Comparison of ENCODE assay signal across 9 mouse cellular contexts in genomic region chr3:142294616-142295286, GRCm38 (mm10).
DNase-seq lines count a peak whose midpoint lies in the region; ATAC-seq and TF ChIP-seq lines count a peak whose summit lies in the region.
"Had no signal": no experiment of that assay in that cellular context is flagged by ENCODE, and none has a peak within 500 bp of the region (broad histone marks: within the 10 kb centered on the region; RNA-seq: fewer than 3 reads in every experiment).

No protein-coding gene starts in this region.

- H3K4me2 ChIP-seq in hindbrain, embryonic 11.5 days (replicated peaks; ENCODE audit: low read depth, low read length) = no peak overlapping the region
- H3K4me2 ChIP-seq in CH12.LX (ENCODE audit: insufficient read depth, low read depth, poor library complexity, severe bottlenecking) = no peak overlapping the region
- H3K4me2 ChIP-seq in hindbrain, embryonic 14.5 days (replicated peaks) = no peak overlapping the region
- H3K4me2 ChIP-seq in liver, postnatal 0 days (ENCODE audit: low read depth, low read length) = no peak overlapping the region

- in situ Hi-C loops in CH12.LX (cut with MboI; ENCODE audit: low pct_ligation_motif_present, low pct_unique_long_range_greater_than_20kb, low sequenced_read_pairs) = loop anchor here (5.0 to 25.0 kb wide), 2 partner anchors 178 to 418 kb away; partner anchors contain the start of gene Kyat3

- TF ChIP-seq POLR2A in CH12.LX (IDR thresholded peaks at IDR 0.05; ENCODE audit: low read depth, low read length) = no peak

- 32% methylated on average over 7 of the region's 7 CpGs for WGBS in hindbrain, embryonic 11.5 days
- WGBS in hindbrain, embryonic 10.5 days = 34% methylated on average over 7 of the region's 7 CpGs
- WGBS in hindbrain, embryonic 14.5 days = 24% methylated on average over 7 of the region's 7 CpGs
- 25% methylated on average over 7 of the region's 7 CpGs for WGBS in liver, postnatal 0 days (ENCODE audit: insufficient replicate concordance)

- no peak; the same call in none of the 2 replicates for TF ChIP-seq RAD21 in CH12.LX (IDR thresholded peaks at IDR 0.05; ENCODE audit: low read depth, low read length)

- ATAC-seq in hindbrain, embryonic 11.5 days (ENCODE audit: low FRiP score) = peak; percentile 66; the same call in 1 of the 2 replicates
- peak; percentile 62 for ATAC-seq in hindbrain, embryonic 14.5 days (ENCODE audit: low FRiP score)
- ATAC-seq in liver, postnatal 0 days = peak; percentile 76

- H3K79me2 ChIP-seq in CH12.LX (replicated peaks; ENCODE audit: control insufficient read depth, extremely low read depth, insufficient read depth, poor library complexity, severe bottlenecking) = no peaks in the 10 kb centered on the region

- no peak overlapping the region for H3K4me3 ChIP-seq in hindbrain, embryonic 11.5 days (ENCODE audit: low read depth, low read length)
- no peak overlapping the region for H3K4me3 ChIP-seq in hindbrain, embryonic 10.5 days
- no peak overlapping the region for H3K4me3 ChIP-seq in CH12.LX (replicated peaks in 1 of 3; ENCODE audit: low read depth in 2 of 3, low read length in 2 of 3, poor library complexity in 1 of 3)
- H3K4me3 ChIP-seq in hindbrain, embryonic 14.5 days (replicated peaks; ENCODE audit: low read length) = no peak overlapping the region
- H3K4me3 ChIP-seq in liver, postnatal 0 days (ENCODE audit: low read depth, low read length) = no peak overlapping the region
- H3K4me3 ChIP-seq: myocyte had no signal

- dilution Hi-C loops in CH12.LX (cut with MboI; ENCODE audit: extremely low pct_ligation_motif_present, extremely low pct_unique_long_range_greater_than_20kb, low sequenced_read_pairs) = no loop called here

- no peaks in the 10 kb centered on the region for H3K4me1 ChIP-seq in hindbrain, embryonic 11.5 days (replicated peaks; ENCODE audit: control insufficient read depth, insufficient read depth, low read length)
- H3K4me1 ChIP-seq in hindbrain, embryonic 10.5 days (replicated peaks) = no peaks in the 10 kb centered on the region
- peaks cover 3 to 17% of the 10 kb centered on the region in 2 experiments for H3K4me1 ChIP-seq in CH12.LX (ENCODE audit: control insufficient read depth in 1 of 2, insufficient read depth in 2 of 2)
- H3K4me1 ChIP-seq in hindbrain, embryonic 14.5 days (replicated peaks; ENCODE audit: control insufficient read depth, insufficient read depth, low read length) = no peaks in the 10 kb centered on the region
- H3K4me1 ChIP-seq in liver, postnatal 0 days (ENCODE audit: insufficient read depth) = no peaks in the 10 kb centered on the region

- TF ChIP-seq CTCF in CH12.LX (conservative IDR thresholded peaks at IDR 0.05 in 1 of 2, IDR thresholded peaks at IDR 0.05 in 1 of 2; ENCODE audit: low read depth in 2 of 2, low read length in 2 of 2) = peak; percentile 61 to 100
- peak; percentile 83 for TF ChIP-seq CTCF in liver, postnatal 0 days (IDR thresholded peaks at IDR 0.05; ENCODE audit: low read depth)

- no peak overlapping the region for H3K9ac ChIP-seq in hindbrain, embryonic 11.5 days (ENCODE audit: low read depth, low read length)
- no peak overlapping the region for H3K9ac ChIP-seq in CH12.LX (ENCODE audit: insufficient read depth, low read depth)
- H3K9ac ChIP-seq in hindbrain, embryonic 14.5 days = no peak overlapping the region
- H3K9ac ChIP-seq in liver, postnatal 0 days (replicated peaks) = no peak overlapping the region

- H3K9me3 ChIP-seq in hindbrain, embryonic 11.5 days (ENCODE audit: control insufficient read depth, low read length) = no peaks in the 10 kb centered on the region
- H3K9me3 ChIP-seq in hindbrain, embryonic 10.5 days = no peaks in the 10 kb centered on the region
- no peaks in the 10 kb centered on the region for H3K9me3 ChIP-seq in CH12.LX (replicated peaks; ENCODE audit: low read length)
- no peaks in the 10 kb centered on the region for H3K9me3 ChIP-seq in hindbrain, embryonic 14.5 days (ENCODE audit: control insufficient read depth, low read length)
- no peaks in the 10 kb centered on the region for H3K9me3 ChIP-seq in liver, postnatal 0 days (ENCODE audit: low read length)

- no peaks in the 10 kb centered on the region for H3K36me3 ChIP-seq in hindbrain, embryonic 11.5 days (ENCODE audit: control insufficient read depth, insufficient read depth, low read length)
- no peaks in the 10 kb centered on the region for H3K36me3 ChIP-seq in hindbrain, embryonic 10.5 days
- H3K36me3 ChIP-seq in CH12.LX (replicated peaks in 1 of 2; ENCODE audit: control insufficient read depth in 1 of 2, insufficient read depth in 1 of 2, low read length in 1 of 2) = peaks cover 0 to 6% of the 10 kb centered on the region in 2 experiments
- H3K36me3 ChIP-seq in hindbrain, embryonic 14.5 days (replicated peaks; ENCODE audit: control insufficient read depth, insufficient read depth) = no peaks in the 10 kb centered on the region
- H3K36me3 ChIP-seq in liver, postnatal 0 days (replicated peaks; ENCODE audit: insufficient read depth, low read length) = peaks cover 2% of the 10 kb centered on the region; the same call in 1 of the 2 replicates

- no peak overlapping the region for H3K27ac ChIP-seq in hindbrain, embryonic 11.5 days (ENCODE audit: low read depth, low read length)
- no peak overlapping the region for H3K27ac ChIP-seq in hindbrain, embryonic 10.5 days
- no peak overlapping the region for H3K27ac ChIP-seq in CH12.LX (ENCODE audit: insufficient read depth, low read depth)
- no peak overlapping the region for H3K27ac ChIP-seq in hindbrain, embryonic 14.5 days
- H3K27ac ChIP-seq in liver, postnatal 0 days (ENCODE audit: low read depth) = no peak overlapping the region

- TF ChIP-seq EP300 in CH12.LX (IDR thresholded peaks at IDR 0.05; ENCODE audit: low read length) = no peak
- TF ChIP-seq EP300 in liver, postnatal 0 days (IDR thresholded peaks at IDR 0.05; ENCODE audit: low read depth) = no peak

- peak; percentile 69 for DNase-seq in hindbrain, embryonic 11.5 days (ENCODE audit: low spot score)
- DNase-seq in hindbrain, embryonic 10.5 days (ENCODE audit: low spot score) = no peak
- peak; percentile 86 for DNase-seq in CH12.LX (ENCODE audit: extremely low read depth)
- DNase-seq in c-Kit-positive CD71-positive TER-119-negative erythroid progenitor cells, embryonic 14.5 days (ENCODE audit: low read depth) = peak; percentile 54
- peak; percentile 82 for DNase-seq in hindbrain, embryonic 14.5 days (ENCODE audit: low spot score)
- DNase-seq in liver, postnatal 0 days = no peak
- DNase-seq in retina, embryonic 14.5 days (ENCODE audit: low spot score) = peak; percentile 90
- no peak for DNase-seq in adrenal gland, postnatal 25 days

- no peaks in the 10 kb centered on the region for H3K27me3 ChIP-seq in hindbrain, embryonic 11.5 days (ENCODE audit: control insufficient read depth, insufficient read depth, low read length)
- no peaks in the 10 kb centered on the region for H3K27me3 ChIP-seq in hindbrain, embryonic 10.5 days (ENCODE audit: insufficient read depth, poor library complexity, severe bottlenecking)
- H3K27me3 ChIP-seq in CH12.LX (replicated peaks) = no peaks in the 10 kb centered on the region
- H3K27me3 ChIP-seq in hindbrain, embryonic 14.5 days (ENCODE audit: control insufficient read depth, insufficient read depth, low read length) = no peaks in the 10 kb centered on the region
- H3K27me3 ChIP-seq in liver, postnatal 0 days (ENCODE audit: insufficient read depth, low read length) = no peaks in the 10 kb centered on the region

TF ChIP-seq in CH12.LX, 34 proteins besides CTCF, POLR2A, EP300 and RAD21:
- TF ChIP-seq RCOR1 (conservative IDR thresholded peaks at IDR 0.05; ENCODE audit: low read depth, low read length) = no peak
- peak; percentile 76; the same call in 1 of the 2 replicates for TF ChIP-seq E2F4 (IDR thresholded peaks at IDR 0.05; ENCODE audit: insufficient replicate concordance, low read depth, low read length)
- no peak for TF ChIP-seq MXI1 (IDR thresholded peaks at IDR 0.05; ENCODE audit: low read depth, low read length)
- TF ChIP-seq JUND (conservative IDR thresholded peaks at IDR 0.05; ENCODE audit: low read depth, low read length) = peak; percentile 86
- no peak for TF ChIP-seq TCF12 (IDR thresholded peaks at IDR 0.05; ENCODE audit: low read depth, low read length)
- TF ChIP-seq MAZ (IDR thresholded peaks at IDR 0.05; ENCODE audit: low read depth, low read length) = no peak
- no peak for TF ChIP-seq MAX (IDR thresholded peaks at IDR 0.05; ENCODE audit: low read length)
- peak; percentile 76 for TF ChIP-seq ZNF384 (IDR thresholded peaks at IDR 0.05; ENCODE audit: low read depth, low read length)
- peak; percentile 66; the same call in 1 of the 2 replicates for TF ChIP-seq NELFE (IDR thresholded peaks at IDR 0.05; ENCODE audit: low read depth, low read length)
- no peak for TF ChIP-seq PAX5 (IDR thresholded peaks at IDR 0.05; ENCODE audit: low read length)
- TF ChIP-seq MYC (IDR thresholded peaks at IDR 0.05; ENCODE audit: low read depth, low read length) = peak; percentile 61
- TF ChIP-seq SMC3 (IDR thresholded peaks at IDR 0.05; ENCODE audit: low read depth, low read length) = peak; percentile 99
- no peak for TF ChIP-seq ZMIZ1 (IDR thresholded peaks at IDR 0.05; ENCODE audit: low read depth, low read length)
- TF ChIP-seq UBTF (IDR thresholded peaks at IDR 0.05; ENCODE audit: low read depth, low read length) = no peak
- TF ChIP-seq JUN (IDR thresholded peaks at IDR 0.05; ENCODE audit: insufficient read depth, low read depth, low read length) = peak; percentile 31; the same call in 1 of the 2 replicates
- TF ChIP-seq KAT2A (IDR thresholded peaks at IDR 0.05; ENCODE audit: insufficient replicate concordance, low read length) = no peak
- TF ChIP-seq IRF4 (IDR thresholded peaks at IDR 0.05; ENCODE audit: low read depth, low read length) = peak; percentile 53; the same call in 1 of the 2 replicates
- TF ChIP-seq SIN3A (IDR thresholded peaks at IDR 0.05; ENCODE audit: low read length) = 0 out of 2 replicates have a peak, but pooled peaks have one; percentile 60
- TF ChIP-seq ZC3H11A (IDR thresholded peaks at IDR 0.05; ENCODE audit: low read depth, low read length) = peak; percentile 99
- 0 out of 2 replicates have a peak, but pooled peaks have one; percentile 12 for TF ChIP-seq BHLHE40 (IDR thresholded peaks at IDR 0.05; ENCODE audit: low read depth, low read length)
- 0 out of 2 replicates have a peak, but pooled peaks have one; percentile 8 for TF ChIP-seq ELF1 (IDR thresholded peaks at IDR 0.05; ENCODE audit: low read depth, low read length)

Comparison
In these comparisons a context has a peak if more than half of its experiments do, and no peak if none do; other contexts are left out.
1. DNase-seq: peak in hindbrain, embryonic 11.5 days (single experiment), CH12.LX (single experiment), c-Kit-positive CD71-positive TER-119-negative erythroid progenitor cells, embryonic 14.5 days (single experiment), hindbrain, embryonic 14.5 days (single experiment) and retina, embryonic 14.5 days (single experiment); none in hindbrain, embryonic 10.5 days (single experiment), liver, postnatal 0 days (single experiment) and adrenal gland, postnatal 25 days (single experiment).
2. Peak in every context shown above with its lines, with median percentiles within 50 percentile points of each other: ATAC-seq.